Mouse (Mus musculus): Measurements from ENCODE around the gene Ypel2. TPM values are rescaled to one million over a fixed set of nuclear protein-coding genes. Genes with fewer than 3 reads are reported as not detected.

Gene Ypel2
- polyA plus RNA-seq, 1 experiment = 2.1 TPM

DNA sequence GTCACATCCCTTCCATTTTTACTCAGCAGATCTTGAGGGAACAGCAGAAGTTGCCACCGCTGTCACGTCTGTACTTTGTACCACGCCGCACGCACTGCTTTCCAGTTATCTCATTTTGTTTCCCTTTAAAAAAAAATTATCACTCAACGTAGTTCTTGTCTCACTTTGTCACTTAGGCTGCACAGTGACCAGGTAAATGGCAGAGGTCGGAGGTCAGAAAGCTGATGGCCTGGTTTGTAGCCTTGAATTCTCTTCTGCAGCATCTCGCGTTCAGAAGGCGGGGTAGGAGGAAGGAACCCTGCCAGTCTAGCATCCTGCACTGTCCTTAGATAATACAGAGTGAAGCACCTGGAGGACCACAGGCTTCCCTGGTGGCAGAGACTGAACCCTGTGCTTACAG lies 29.8 kb downstream of the Ypel2 start:
- Histone ChIP-seq H3K4me1 (ENCODE audit: control insufficient read depth, insufficient read depth, insufficient read length) (peaks cover 8% of the 10 kb centered on the region; the same call in 1 of the 2 replicates), H3K4me3 (ENCODE audit: extremely low read depth, insufficient read depth, insufficient read length) (no peak overlapping the region), H3K36me3 (ENCODE audit: control insufficient read depth, insufficient read depth, low read length) (no peaks in the 10 kb centered on the region), H3K27me3 (ENCODE audit: control insufficient read depth, insufficient read depth, low read length) (no peaks in the 10 kb centered on the region), H3K27ac (ENCODE audit: insufficient read depth, low read length) (no peak overlapping the region)
- no peak for DNase-seq (ENCODE audit: low read depth in 1 of 2, low spot score in 2 of 2)
- WGBS = 82% methylated on average over 10 of the region's 10 CpGs
- TF ChIP-seq CTCF (IDR thresholded peaks at IDR 0.05; ENCODE audit: extremely low read depth, insufficient read depth, insufficient read length, insufficient replicate concordance) = no peak
- TF ChIP-seq POLR2A (IDR thresholded peaks at IDR 0.05; ENCODE audit: low read depth, low read length) = no peak

DNA sequence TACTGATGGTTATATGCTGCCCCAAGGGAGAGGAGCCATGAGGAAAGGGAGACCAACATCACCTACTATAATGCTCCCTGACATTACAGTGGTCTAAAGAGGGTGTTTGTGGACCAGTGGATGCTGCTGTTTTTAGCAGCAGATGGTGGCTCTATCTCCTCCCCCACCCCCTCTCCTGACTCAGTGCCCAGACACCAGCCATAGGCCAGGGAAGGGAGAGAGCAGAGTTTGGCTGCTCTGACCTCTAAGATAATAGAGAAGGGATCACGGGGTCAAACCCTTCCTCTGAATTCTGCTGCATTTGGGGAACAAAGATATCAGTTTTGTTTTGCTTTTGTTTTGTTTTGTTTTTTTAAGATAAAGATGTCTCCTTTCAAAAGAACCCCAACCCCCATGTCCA lies 30.5 kb downstream of the Ypel2 start:
- no peak for DNase-seq (ENCODE audit: low read depth in 1 of 2, low spot score in 2 of 2)
- 69% methylated on average over 1 of the region's 1 CpGs for WGBS

DNA sequence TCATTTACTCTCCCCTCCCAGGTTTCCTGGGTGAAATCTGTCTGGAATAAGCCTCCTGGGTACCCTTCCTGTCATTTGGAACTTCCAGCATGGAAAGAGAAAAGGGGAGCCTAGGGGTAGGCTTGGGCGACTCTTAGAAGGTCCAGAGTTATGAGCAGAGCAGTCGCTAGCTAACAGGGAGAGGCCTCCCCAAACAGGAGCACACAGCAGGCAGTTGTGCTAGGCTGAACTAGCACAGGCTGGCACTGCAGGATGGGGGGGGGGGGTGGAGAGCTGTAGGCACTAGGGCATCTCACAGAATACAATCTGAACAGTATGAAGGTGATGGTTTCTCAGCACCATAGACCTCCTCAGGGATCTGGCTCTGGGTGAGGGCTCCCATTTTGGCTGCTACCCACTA lies 31.1 kb downstream of the Ypel2 start:
- Histone ChIP-seq H3K4me1 (ENCODE audit: control insufficient read depth, insufficient read depth, insufficient read length) (peaks cover 8% of the 10 kb centered on the region; the same call in 1 of the 2 replicates), H3K27me3 (ENCODE audit: control insufficient read depth, insufficient read depth, low read length) (no peaks in the 10 kb centered on the region), H3K27ac (ENCODE audit: insufficient read depth, low read length) (no peak overlapping the region), H3K36me3 (ENCODE audit: control insufficient read depth, insufficient read depth, low read length) (no peaks in the 10 kb centered on the region), H3K4me3 (ENCODE audit: extremely low read depth, insufficient read depth, insufficient read length) (no peak overlapping the region)
- 81% methylated on average over 2 of the region's 2 CpGs for WGBS
- TF ChIP-seq POLR2A (IDR thresholded peaks at IDR 0.05; ENCODE audit: low read depth, low read length) (no peak), CTCF (IDR thresholded peaks at IDR 0.05; ENCODE audit: extremely low read depth, insufficient read depth, insufficient read length, insufficient replicate concordance) (no peak)
- DNase-seq (ENCODE audit: low read depth in 1 of 2, low spot score in 2 of 2) = no peak

More for the DNA sequence above, 30.5 kb downstream of the Ypel2 start:
- Histone ChIP-seq H3K27ac (ENCODE audit: insufficient read depth, low read length) (no peak overlapping the region), H3K4me1 (ENCODE audit: control insufficient read depth, insufficient read depth, insufficient read length) (peaks cover 8% of the 10 kb centered on the region; the same call in 1 of the 2 replicates), H3K4me3 (ENCODE audit: extremely low read depth, insufficient read depth, insufficient read length) (no peak overlapping the region), H3K27me3 (ENCODE audit: control insufficient read depth, insufficient read depth, low read length) (no peaks in the 10 kb centered on the region), H3K36me3 (ENCODE audit: control insufficient read depth, insufficient read depth, low read length) (no peaks in the 10 kb centered on the region)
- TF ChIP-seq POLR2A (IDR thresholded peaks at IDR 0.05; ENCODE audit: low read depth, low read length) = no peak

GRCm38 (mm10) chr11:86961510-86962303 lies 31.8 kb downstream of the Ypel2 start:
- H3K4me1 ChIP-seq (ENCODE audit: control insufficient read depth, insufficient read depth, insufficient read length) = peaks cover 8% of the 10 kb centered on the region; the same call in 1 of the 2 replicates
- DNase-seq (ENCODE audit: low read depth in 1 of 2, low spot score in 2 of 2) = no peak
- H3K36me3 ChIP-seq (ENCODE audit: control insufficient read depth, insufficient read depth, low read length) = no peaks in the 10 kb centered on the region

GRCm38 (mm10) chr11:86960331-86960730 lies 33.2 kb downstream of the Ypel2 start:
- Histone ChIP-seq H3K27ac (ENCODE audit: insufficient read depth, low read length) (no peak overlapping the region), H3K4me1 (ENCODE audit: control insufficient read depth, insufficient read depth, insufficient read length) (peaks cover 8% of the 10 kb centered on the region; the same call in 1 of the 2 replicates), H3K4me3 (ENCODE audit: extremely low read depth, insufficient read depth, insufficient read length) (no peak overlapping the region), H3K36me3 (ENCODE audit: control insufficient read depth, insufficient read depth, low read length) (no peaks in the 10 kb centered on the region), H3K27me3 (ENCODE audit: control insufficient read depth, insufficient read depth, low read length) (no peaks in the 10 kb centered on the region)
- DNase-seq (ENCODE audit: low read depth in 1 of 2, low spot score in 2 of 2) = no peak
- TF ChIP-seq CTCF (IDR thresholded peaks at IDR 0.05; ENCODE audit: extremely low read depth, insufficient read depth, insufficient read length, insufficient replicate concordance) (no peak), POLR2A (IDR thresholded peaks at IDR 0.05; ENCODE audit: low read depth, low read length) (no peak)
- 77% methylated on average over 2 of the region's 2 CpGs for WGBS

More at GRCm38 (mm10) chr11:86961510-86962303, 31.8 kb downstream of the Ypel2 start:
- WGBS = 88% methylated on average over 11 of the region's 11 CpGs
- no peaks in the 10 kb centered on the region for H3K27me3 ChIP-seq (ENCODE audit: control insufficient read depth, insufficient read depth, low read length)
- no peak overlapping the region for H3K4me3 ChIP-seq (ENCODE audit: extremely low read depth, insufficient read depth, insufficient read length)
- H3K27ac ChIP-seq (ENCODE audit: insufficient read depth, low read length) = no peak overlapping the region
- no peak for TF ChIP-seq POLR2A (IDR thresholded peaks at IDR 0.05; ENCODE audit: low read depth, low read length)
- no peak for TF ChIP-seq CTCF (IDR thresholded peaks at IDR 0.05; ENCODE audit: extremely low read depth, insufficient read depth, insufficient read length, insufficient replicate concordance)

DNA sequence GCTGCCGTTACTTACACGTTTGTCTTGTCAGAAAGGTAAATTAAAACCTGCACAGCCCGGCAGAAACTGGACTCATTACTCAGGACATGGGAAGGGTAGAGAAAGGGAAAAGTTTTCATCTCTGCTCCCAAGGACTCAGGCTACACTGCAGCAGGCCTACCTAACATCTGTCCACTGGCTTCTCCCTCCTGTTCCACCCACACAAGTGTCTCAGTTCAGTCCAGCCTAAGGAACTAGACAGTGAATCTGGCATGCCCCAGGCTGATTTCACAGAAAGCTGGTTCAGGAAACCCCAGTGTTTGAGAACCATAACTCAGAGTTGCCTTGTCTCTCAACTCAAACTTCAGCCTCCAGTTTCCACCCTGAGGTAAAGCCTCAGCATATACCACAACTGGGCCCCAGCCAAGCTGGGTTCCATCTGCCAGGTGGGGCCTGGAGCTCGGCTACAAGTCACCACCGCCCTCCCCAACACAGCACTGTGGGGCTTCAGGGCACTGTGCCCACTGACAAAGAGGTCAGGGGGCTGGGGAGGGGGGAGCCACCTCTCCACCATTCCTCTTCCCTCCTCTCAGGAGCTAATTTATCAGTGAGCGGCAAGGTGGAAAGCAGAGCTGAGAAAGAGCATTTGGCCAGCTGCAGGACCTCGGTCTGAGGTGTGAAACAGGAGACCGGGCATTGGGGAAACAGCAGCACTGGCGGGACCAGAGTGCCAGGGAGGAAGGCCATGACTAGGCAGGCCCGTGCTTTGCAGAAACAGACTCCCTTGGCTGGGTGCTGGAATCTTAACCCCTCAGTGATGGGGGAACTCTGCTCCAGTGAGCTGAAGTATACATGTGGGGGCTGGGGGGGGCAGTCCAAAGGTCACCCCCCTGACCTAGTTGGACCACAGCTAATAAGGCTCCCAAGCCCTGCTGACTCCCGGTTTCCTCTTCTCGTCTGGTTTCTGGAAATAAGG lies 34.5 kb downstream of the Ypel2 start:
- Histone ChIP-seq H3K27ac (ENCODE audit: insufficient read depth, low read length) (no peak overlapping the region), H3K27me3 (ENCODE audit: control insufficient read depth, insufficient read depth, low read length) (no peaks in the 10 kb centered on the region), H3K36me3 (ENCODE audit: control insufficient read depth, insufficient read depth, low read length) (no peaks in the 10 kb centered on the region), H3K4me3 (ENCODE audit: extremely low read depth, insufficient read depth, insufficient read length) (no peak overlapping the region), H3K4me1 (ENCODE audit: control insufficient read depth, insufficient read depth, insufficient read length) (peaks cover 8% of the 10 kb centered on the region; the same call in 1 of the 2 replicates)
- 38% methylated on average over 12 of the region's 12 CpGs for WGBS
- DNase-seq (ENCODE audit: low read depth in 1 of 2, low spot score in 2 of 2) = no peak
- TF ChIP-seq POLR2A (IDR thresholded peaks at IDR 0.05; ENCODE audit: low read depth, low read length) (no peak), CTCF (IDR thresholded peaks at IDR 0.05; ENCODE audit: extremely low read depth, insufficient read depth, insufficient read length, insufficient replicate concordance) (no peak)
